Mouse (Mus musculus) midbrain, embryonic 13.5 days (tissue): ENCODE data around the gene Rad54l2. TPM values are rescaled to one million over a fixed set of nuclear protein-coding genes. Genes with fewer than 3 reads are reported as not detected.

Experiments
- ATAC-seq: fragments of 200-750 bp; cut with Nextera tagmentation; 2 replicates; pipeline ENCODE4 v1.8.0; 2017; ENCODE audit warnings: mild to moderate bottlenecking, moderate TSS enrichment, moderate library complexity
- H3K27ac ChIP-seq: fragments of 300-500 bp; sonication (generic); 2 replicates; pipeline ENCODE4 v1.5.1; 2015; ENCODE audit warnings: inconsistent platforms, mild to moderate bottlenecking, moderate library complexity
- H3K27me3 ChIP-seq: fragments of 300-500 bp; sonication (generic); 2 replicates; pipeline ENCODE4 v1.6.1; 2015; ENCODE audit warnings: mild to moderate bottlenecking, inconsistent platforms
- H3K36me3 ChIP-seq: fragments of 300-500 bp; sonication (generic); 2 replicates; pipeline ENCODE4 v1.6.1; 2015; ENCODE audit warnings: mild to moderate bottlenecking, inconsistent platforms
- H3K4me1 ChIP-seq: fragments of 300-500 bp; sonication (generic); replicated peaks from 2 replicates; pipeline ENCODE4 v1.6.1; 2015; ENCODE audit warnings: inconsistent platforms
- H3K4me2 ChIP-seq: fragments of 300-500 bp; sonication (generic); replicated peaks from 2 replicates; pipeline ENCODE4 v1.6.1; 2015; ENCODE audit warnings: moderate library complexity, mild to moderate bottlenecking, inconsistent platforms
- H3K4me3 ChIP-seq: fragments of 300-500 bp; sonication (generic); replicated peaks from 2 replicates; pipeline ENCODE4 v1.5.1; 2015; ENCODE audit warnings: mild to moderate bottlenecking, inconsistent platforms
- H3K9ac ChIP-seq: fragments of 300-500 bp; sonication (generic); replicated peaks from 2 replicates; pipeline ENCODE4 v1.6.1; 2015; ENCODE audit warnings: mild to moderate bottlenecking, inconsistent platforms
- H3K9me3 ChIP-seq: fragments of 300-500 bp; sonication (generic); 2 replicates; pipeline ENCODE4 v1.6.1; 2016; ENCODE audit warnings: mild to moderate bottlenecking, inconsistent platforms
- WGBS: fragments of 180-500 bp; shearing (Covaris S2); methylation state at CpG from one replicate; pipeline ENCODE4 v1.1.7; 2015; 5-methylcytosine and 5-hydroxymethylcytosine counted together
- polyA plus RNA-seq: library from polyadenylated mRNA; unstranded; fragments of >200 nt; fragmentation: Nextera tagmentation; extraction: Ambion mirVana; gene quantifications from 2 replicates; pipeline ENCODE4 v1.2.1, GENCODE M21; 2015

Gene Rad54l2
- polyA plus RNA-seq, 1 experiment from 2014 or later, result 10.5 TPM

- Histone ChIP-seq H3K4me3 (no peak overlapping the region), H3K36me3 (peaks cover 8% of the 10 kb centered on the region), H3K27me3 (no peaks in the 10 kb centered on the region), H3K27ac (no peak overlapping the region), H3K4me1 (no peaks in the 10 kb centered on the region), H3K9me3 (no peaks in the 10 kb centered on the region), H3K9ac (no peak overlapping the region), H3K4me2 (no peak overlapping the region)
- ATAC-seq, result no peak
- 87% methylated on average over 1 of the region's 1 CpGs for WGBS
These were observed 49.9 kb downstream of the Rad54l2 start for GRCm38 (mm10) chr9:106739056-106739455.

DNA sequence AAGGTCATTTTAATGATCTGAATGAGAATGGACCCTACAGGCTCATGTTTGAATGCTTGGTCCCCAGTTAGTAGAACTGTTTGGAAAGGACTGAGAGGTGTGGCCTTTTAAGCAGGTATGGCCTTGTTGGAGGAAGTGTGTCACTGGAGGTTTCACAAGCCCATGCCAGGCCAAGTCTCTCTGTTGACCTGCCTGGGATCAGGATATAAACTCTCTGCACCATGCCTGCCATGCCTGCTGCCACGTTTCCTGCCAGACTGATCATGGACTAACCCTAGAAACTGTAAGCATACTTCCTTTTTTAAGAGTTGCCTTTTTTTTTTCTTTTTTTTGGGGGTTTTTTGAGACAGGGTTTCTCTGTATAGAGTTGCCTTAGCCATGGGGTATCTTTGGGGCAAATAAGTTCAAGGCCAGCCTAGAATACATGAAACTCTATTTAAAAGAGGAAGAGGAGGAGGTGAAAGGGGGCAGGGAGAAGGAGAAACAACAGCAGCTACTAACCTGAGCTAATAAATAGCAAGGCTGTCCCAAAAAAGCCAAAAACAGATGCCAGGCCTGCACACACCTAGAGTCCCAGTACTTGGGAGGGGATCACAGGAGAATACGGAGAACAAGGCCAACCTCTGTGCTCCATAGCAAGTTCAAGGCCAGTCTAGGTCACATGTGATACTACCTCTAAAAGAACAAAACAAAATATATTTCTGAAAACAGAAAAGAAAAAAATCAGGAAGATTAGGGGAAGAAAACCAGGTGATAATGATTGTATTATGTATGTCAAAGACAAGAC is 50.6 kb downstream of the Rad54l2 start:
- WGBS, result 97% methylated on average over 2 of the region's 2 CpGs
- Histone ChIP-seq H3K36me3 (peaks cover 7% of the 10 kb centered on the region), H3K27me3 (no peaks in the 10 kb centered on the region), H3K4me2 (no peak overlapping the region), H3K4me1 (no peaks in the 10 kb centered on the region), H3K27ac (no peak overlapping the region), H3K4me3 (no peak overlapping the region), H3K9ac (no peak overlapping the region), H3K9me3 (no peaks in the 10 kb centered on the region)
- ATAC-seq, result no peak

- Histone ChIP-seq H3K4me3 (no peak overlapping the region), H3K4me1 (no peaks in the 10 kb centered on the region), H3K9me3 (no peaks in the 10 kb centered on the region), H3K36me3 (peaks cover 3% of the 10 kb centered on the region; the same call in 1 of the 2 replicates), H3K27ac (0 out of 2 replicates have a peak overlapping the region, but pooled peaks have one; percentile 7), H3K27me3 (no peaks in the 10 kb centered on the region), H3K9ac (no peak overlapping the region), H3K4me2 (no peak overlapping the region)
- 87% methylated on average over 2 of the region's 2 CpGs for WGBS
- ATAC-seq, result no peak
These were observed 55.3 kb downstream of the Rad54l2 start for GRCm38 (mm10) chr9:106733690-106734089.

DNA sequence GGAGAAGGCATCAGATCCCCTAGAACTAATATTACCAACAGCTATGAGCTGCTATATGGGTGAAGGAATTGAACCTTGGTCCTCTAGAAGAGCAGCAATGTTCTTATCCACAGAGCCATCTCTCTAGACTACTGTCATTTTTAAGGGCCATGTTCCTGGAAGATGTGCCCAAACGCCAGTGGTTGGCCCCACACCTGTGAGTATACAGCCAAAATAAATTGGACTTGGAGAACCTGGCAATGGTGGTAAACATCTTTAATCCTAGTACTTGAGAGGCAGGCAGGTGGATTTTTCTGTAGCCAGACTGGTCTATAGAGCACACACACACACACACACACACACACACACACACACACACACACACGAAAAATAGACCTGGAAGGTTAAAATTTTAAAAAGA is 59.6 kb downstream of the Rad54l2 start:
- H3K9ac ChIP-seq, result no peak overlapping the region
- H3K9me3 ChIP-seq, result no peaks in the 10 kb centered on the region
- no peaks in the 10 kb centered on the region for H3K4me1 ChIP-seq
- H3K27me3 ChIP-seq, result no peaks in the 10 kb centered on the region
- ATAC-seq, result no peak
- no peaks in the 10 kb centered on the region for H3K36me3 ChIP-seq
- no peak overlapping the region for H3K27ac ChIP-seq
- WGBS, result 89% methylated on average over 2 of the region's 2 CpGs
- H3K4me2 ChIP-seq, result no peak overlapping the region
- H3K4me3 ChIP-seq, result no peak overlapping the region

DNA sequence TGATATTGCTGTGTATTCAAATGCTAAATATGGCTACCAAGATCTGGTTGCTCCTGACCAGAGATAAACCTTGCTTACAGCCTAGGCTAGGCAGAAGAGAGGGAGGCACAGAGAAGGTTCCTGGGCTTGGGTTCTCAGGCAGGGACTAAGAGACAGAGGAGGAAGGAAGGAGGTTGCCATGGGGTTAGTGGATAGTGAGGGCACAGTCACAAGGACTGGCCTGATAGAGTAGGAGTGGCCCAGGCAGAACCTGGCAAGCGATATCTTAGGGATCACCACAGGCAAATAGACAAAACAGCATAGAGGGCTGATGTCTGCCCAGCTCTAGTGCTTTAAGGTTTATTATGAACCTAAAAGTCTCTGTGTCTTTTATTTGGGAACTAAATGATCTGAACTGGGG is 62.1 kb downstream of the Rad54l2 start:
- H3K27me3 ChIP-seq, result no peaks in the 10 kb centered on the region
- WGBS, result 91% methylated on average over 1 of the region's 1 CpGs
- ATAC-seq, result no peak

DNA sequence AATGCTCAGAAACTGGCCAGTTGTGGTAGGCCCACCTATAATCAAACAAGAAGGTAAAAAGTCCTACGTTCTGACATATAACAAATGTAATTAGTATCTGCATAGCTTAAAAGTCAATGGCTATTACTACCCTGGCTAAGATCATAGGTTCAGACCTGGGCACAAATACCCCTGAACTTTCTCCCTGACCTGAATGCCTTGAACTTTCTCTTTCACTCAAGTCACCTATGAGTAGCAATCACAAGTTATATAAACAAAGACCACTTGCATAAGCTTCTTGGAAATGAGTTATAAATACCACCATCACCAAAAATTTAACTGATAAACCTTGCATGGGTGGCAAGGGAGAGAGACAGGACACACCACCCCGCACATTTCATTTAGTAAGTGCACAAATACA is 63.6 kb downstream of the Rad54l2 start:
- no peak overlapping the region for H3K4me2 ChIP-seq
- no peak overlapping the region for H3K9ac ChIP-seq
- no peaks in the 10 kb centered on the region for H3K9me3 ChIP-seq
- H3K27ac ChIP-seq, result no peak overlapping the region
- WGBS, result 98% methylated on average over 2 of the region's 2 CpGs
- no peak overlapping the region for H3K4me3 ChIP-seq
- peaks cover 11% of the 10 kb centered on the region for H3K36me3 ChIP-seq
- H3K4me1 ChIP-seq, result no peaks in the 10 kb centered on the region
- no peaks in the 10 kb centered on the region for H3K27me3 ChIP-seq
- no peak for ATAC-seq

More for the DNA sequence above, 62.1 kb downstream of the Rad54l2 start:
- peaks cover 5% of the 10 kb centered on the region; the same call in 1 of the 2 replicates for H3K36me3 ChIP-seq
- H3K27ac ChIP-seq, result no peak overlapping the region
- H3K9me3 ChIP-seq, result no peaks in the 10 kb centered on the region
- H3K4me2 ChIP-seq, result no peak overlapping the region
- no peaks in the 10 kb centered on the region for H3K4me1 ChIP-seq
- no peak overlapping the region for H3K4me3 ChIP-seq
- no peak overlapping the region for H3K9ac ChIP-seq

DNA sequence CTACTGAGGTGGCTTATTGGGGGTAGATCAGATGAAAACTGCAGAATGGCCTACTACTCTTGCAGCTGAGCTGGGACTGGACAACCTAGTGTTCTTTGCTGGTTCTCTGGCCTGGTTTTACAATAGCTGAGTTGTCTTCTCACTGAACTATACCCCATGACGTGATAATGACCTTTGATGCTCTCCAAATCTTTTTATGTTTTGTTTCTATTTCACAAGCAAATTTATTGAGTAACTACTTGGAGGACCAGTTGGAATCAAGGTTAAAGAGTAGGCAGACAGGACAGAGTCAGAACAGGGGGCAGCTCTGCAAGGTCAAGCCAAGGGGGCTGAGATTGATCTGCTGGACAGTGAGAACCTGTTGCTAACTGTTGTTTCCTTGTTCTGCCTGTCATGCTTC is 64.1 kb downstream of the Rad54l2 start:
- no peaks in the 10 kb centered on the region for H3K4me1 ChIP-seq
- no peak overlapping the region for H3K27ac ChIP-seq
- H3K9ac ChIP-seq, result no peak overlapping the region
- WGBS, result 91% methylated on average over 1 of the region's 1 CpGs
- no peak overlapping the region for H3K4me2 ChIP-seq
- no peaks in the 10 kb centered on the region for H3K9me3 ChIP-seq
- no peak overlapping the region for H3K4me3 ChIP-seq
- ATAC-seq, result no peak
- no peaks in the 10 kb centered on the region for H3K27me3 ChIP-seq
- peaks cover 17% of the 10 kb centered on the region for H3K36me3 ChIP-seq

DNA sequence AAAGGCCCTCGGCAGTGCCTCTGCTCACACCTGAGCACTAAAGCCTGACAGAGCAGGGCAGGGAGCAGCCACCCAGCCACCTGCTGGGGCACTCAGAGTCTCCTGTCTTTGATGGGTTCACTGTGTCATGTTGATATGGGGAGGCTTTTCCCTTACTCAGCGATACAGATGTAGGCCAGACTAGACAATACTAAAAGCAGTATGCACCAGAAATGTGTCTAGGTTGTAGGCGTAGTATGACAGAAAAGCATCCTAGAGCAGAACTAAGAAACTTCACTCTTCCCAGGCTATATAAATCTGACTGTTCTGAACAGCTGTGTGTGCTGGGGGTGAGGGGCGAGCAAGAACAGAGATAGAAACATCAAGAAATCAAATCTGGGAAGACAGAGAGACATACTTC is 72.3 kb downstream of the Rad54l2 start:
- no peak overlapping the region for H3K4me2 ChIP-seq
- H3K27ac ChIP-seq, result no peak overlapping the region
- no peak for ATAC-seq
- H3K27me3 ChIP-seq, result no peaks in the 10 kb centered on the region
- 96% methylated on average over 4 of the region's 4 CpGs for WGBS
- no peak overlapping the region for H3K4me3 ChIP-seq
- peaks cover 76% of the 10 kb centered on the region for H3K36me3 ChIP-seq
- H3K4me1 ChIP-seq, result no peaks in the 10 kb centered on the region
- H3K9ac ChIP-seq, result no peak overlapping the region
- H3K9me3 ChIP-seq, result no peaks in the 10 kb centered on the region

DNA sequence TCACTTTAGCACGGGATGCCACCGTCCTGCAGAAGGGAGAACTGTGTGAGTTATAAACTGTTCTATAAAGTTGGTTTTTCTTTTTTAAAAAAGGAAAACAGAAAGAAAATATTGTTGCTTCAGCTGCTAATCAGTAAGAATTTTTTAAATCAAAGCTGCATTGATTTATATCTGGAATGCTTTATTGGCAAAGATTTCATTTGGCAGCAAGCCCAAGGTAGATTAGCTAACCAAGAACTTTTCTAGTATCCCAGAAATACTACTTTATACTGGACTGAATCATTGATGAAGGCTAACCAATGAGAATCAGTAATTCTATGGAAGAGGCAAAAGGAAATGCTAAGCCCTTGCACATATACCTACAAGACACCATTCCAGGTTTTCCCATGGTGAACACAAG is 72.8 kb downstream of the Rad54l2 start:
- no peaks in the 10 kb centered on the region for H3K9me3 ChIP-seq
- H3K4me1 ChIP-seq, result no peaks in the 10 kb centered on the region
- ATAC-seq, result no peak
- H3K27me3 ChIP-seq, result no peaks in the 10 kb centered on the region
- 95% methylated on average over 2 of the region's 2 CpGs for WGBS
- H3K4me3 ChIP-seq, result no peak overlapping the region
- H3K9ac ChIP-seq, result no peak overlapping the region
- no peak overlapping the region for H3K4me2 ChIP-seq
- H3K36me3 ChIP-seq, result peaks cover 78% of the 10 kb centered on the region
- H3K27ac ChIP-seq, result no peak overlapping the region

- Histone ChIP-seq H3K9ac (no peak overlapping the region), H3K9me3 (no peaks in the 10 kb centered on the region), H3K4me2 (no peak overlapping the region), H3K4me3 (no peak overlapping the region), H3K36me3 (peaks cover 78% of the 10 kb centered on the region), H3K27me3 (no peaks in the 10 kb centered on the region), H3K27ac (no peak overlapping the region), H3K4me1 (no peaks in the 10 kb centered on the region)
- no peak for ATAC-seq
- WGBS, result 100% methylated on average over 2 of the region's 2 CpGs
These were observed 76.5 kb downstream of the Rad54l2 start for GRCm38 (mm10) chr9:106712470-106712869.

DNA sequence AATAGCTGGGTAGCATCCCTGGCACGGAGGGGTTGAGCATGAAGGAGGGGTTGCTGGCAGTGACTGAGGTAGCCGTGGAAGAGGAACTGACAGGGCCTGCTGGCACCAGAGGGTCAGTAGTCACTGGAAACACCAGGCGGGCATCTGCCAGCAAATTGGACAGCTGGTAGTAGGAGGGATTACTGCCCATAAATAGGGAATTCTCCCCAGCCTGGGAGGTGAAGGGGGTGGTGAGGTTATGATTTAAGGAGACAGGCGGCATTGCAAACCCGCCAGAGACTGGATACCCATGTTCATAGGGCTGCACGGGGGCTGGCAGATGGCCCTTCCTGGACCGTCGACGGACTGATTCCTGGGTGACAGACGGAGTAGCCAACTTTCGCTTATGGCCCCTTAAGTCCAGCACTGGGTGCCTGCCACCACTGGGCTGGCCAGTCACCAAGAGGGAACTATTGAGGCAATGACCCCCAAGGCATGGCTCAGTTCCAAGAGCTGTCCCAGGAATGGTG is 96.0 kb downstream of the Rad54l2 start:
- H3K27ac ChIP-seq, result no peak overlapping the region
- 93% methylated on average over 11 of the region's 11 CpGs for WGBS
- H3K4me2 ChIP-seq, result no peak overlapping the region
- no peaks in the 10 kb centered on the region for H3K9me3 ChIP-seq
- peaks cover 53% of the 10 kb centered on the region for H3K36me3 ChIP-seq
- ATAC-seq, result no peak
- H3K27me3 ChIP-seq, result no peaks in the 10 kb centered on the region
- no peak overlapping the region for H3K4me3 ChIP-seq
- H3K9ac ChIP-seq, result no peak overlapping the region
- H3K4me1 ChIP-seq, result no peaks in the 10 kb centered on the region

DNA sequence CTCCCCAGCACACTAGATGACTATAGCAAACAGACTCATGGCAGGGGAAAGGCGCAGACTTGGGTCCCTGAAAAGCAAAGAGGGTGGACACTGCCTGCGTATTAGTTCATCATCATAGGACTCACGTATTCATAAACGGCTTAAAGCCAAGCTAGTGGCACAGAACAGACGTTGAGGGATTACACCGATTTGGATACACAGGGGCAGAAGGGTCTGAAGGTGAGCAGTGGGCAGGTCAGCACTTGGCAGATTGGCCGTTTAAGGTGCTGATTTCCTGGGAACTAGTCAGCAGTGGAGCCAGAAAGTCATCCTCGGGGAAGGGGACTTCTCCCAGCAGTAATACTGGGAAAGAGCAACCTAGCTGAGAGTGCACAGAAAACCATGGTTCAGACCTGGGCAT is 100.2 kb downstream of the Rad54l2 start:
- Histone ChIP-seq H3K36me3 (peaks cover 21% of the 10 kb centered on the region), H3K4me3 (no peak overlapping the region), H3K27ac (no peak overlapping the region), H3K4me2 (no peak overlapping the region), H3K9me3 (no peaks in the 10 kb centered on the region), H3K4me1 (peaks cover 26% of the 10 kb centered on the region), H3K9ac (no peak overlapping the region), H3K27me3 (no peaks in the 10 kb centered on the region)
- ATAC-seq, result no peak
- 86% methylated on average over 8 of the region's 8 CpGs for WGBS
